Mouse (Mus musculus) brown adipose tissue, adult 24 weeks (tissue): Measurements from ENCODE around the gene Mrvi1. TPM values are rescaled to one million over a fixed set of nuclear protein-coding genes. Genes with fewer than 3 reads are reported as not detected.

Source experiments
- H3K27ac ChIP-seq: fragments of 200-500 bp; replicated peaks from 2 replicates; pipeline ENCODE4 v1.5.1; 2012; ENCODE audit warnings: low read depth, mild to moderate bottlenecking, low read length
- H3K4me1 ChIP-seq: fragments of 200-500 bp; 2 replicates; pipeline ENCODE4 v1.6.1; 2012; ENCODE audit warnings: low read length, mixed read lengths; ENCODE audit not compliant: control insufficient read depth, insufficient read depth, insufficient read length
- H3K4me3 ChIP-seq: fragments of 200-500 bp; 2 replicates; pipeline ENCODE4 v1.5.1; 2012; ENCODE audit warnings: low read depth, mild to moderate bottlenecking, low read length, moderate library complexity; ENCODE audit not compliant: insufficient read depth
- polyA plus RNA-seq: library from polyadenylated mRNA; stranded (reverse); fragments of >200 nt; gene quantifications from 2 replicates; pipeline ENCODE4 v1.2.4, GENCODE M21; 2012; ENCODE audit not compliant: missing spikeins, insufficient read depth, insufficient read length

Mrvi1 gene
- polyA plus RNA-seq, 1 experiment, result 1.5 TPM

DNA sequence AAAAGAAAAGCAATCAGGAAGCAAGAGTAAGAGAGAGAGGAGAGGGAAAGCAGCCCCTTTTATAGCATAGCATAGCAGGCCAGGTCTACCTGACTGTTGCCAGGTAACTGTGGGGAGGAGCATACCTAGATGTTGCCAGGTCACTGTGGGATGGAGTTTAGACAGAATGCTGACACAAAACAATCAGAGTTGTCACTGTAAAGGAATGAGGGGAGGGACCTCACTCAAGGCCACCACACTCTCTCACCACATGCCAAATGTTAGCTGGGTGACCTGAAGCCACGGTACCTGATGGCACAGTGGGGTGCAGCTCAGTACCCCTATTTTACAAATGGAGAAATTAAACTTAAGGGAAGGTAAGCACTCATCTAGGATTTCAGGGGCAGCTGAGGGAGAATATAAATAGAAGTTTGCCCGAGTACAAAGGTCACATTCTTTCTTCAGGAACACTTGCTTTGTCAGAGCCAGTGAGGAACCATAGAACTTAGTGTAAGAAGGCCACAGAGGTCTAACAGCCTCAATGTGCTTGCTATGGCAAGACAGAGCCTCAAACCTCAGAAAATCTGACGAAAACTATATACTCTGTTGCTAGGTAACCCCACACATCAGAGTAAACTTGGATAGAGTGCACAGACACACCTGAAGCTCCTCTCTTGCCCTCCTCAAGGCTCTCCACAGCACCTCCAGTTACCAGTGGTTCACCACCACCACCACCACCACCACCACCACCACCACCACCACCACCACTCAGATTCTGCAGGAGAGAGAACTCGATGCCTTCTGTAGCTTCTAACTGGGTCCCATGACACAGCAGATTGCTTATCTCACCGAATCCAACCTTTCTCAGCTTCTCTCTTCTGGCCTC, 8.3 kb upstream of the Mrvi1 start:
- no peak overlapping the region for H3K4me3 ChIP-seq
- H3K27ac ChIP-seq, result no peak overlapping the region

DNA sequence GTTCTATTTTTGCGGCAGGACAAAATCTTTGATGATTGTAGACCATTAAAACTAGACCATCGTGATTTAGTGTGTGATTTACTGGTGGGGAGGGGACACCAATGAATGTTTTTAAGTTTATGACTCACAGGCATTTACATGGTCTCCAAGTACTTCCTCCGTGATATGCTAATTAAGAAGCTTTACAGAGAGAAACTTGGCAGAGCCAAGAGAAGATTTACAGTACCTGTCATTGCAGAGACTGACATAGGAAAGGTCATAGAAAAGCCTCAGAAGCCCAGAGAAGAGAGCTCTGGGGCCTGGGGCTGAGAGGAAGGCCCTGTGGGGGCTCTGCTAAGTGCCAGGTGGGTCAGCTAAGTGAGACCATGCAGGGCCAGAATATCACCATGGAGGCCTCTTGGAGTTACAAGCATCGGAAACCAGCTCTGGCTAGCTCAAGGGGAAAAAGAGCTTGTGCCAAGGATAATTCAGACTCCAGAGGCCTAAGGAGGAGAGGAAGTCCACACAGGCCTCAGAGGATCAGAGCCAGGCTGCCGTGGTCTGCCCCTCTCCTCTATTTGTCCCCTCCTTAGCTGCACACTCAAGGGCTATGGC, 7.1 kb upstream of the Mrvi1 start:
- Histone ChIP-seq H3K4me3 (no peak overlapping the region), H3K4me1 (0 out of 2 replicates have a peak, but pooled peaks cover 3% of the 10 kb centered on the region), H3K27ac (no peak overlapping the region)

More for the DNA sequence above, 8.3 kb upstream of the Mrvi1 start:
- 0 out of 2 replicates have a peak, but pooled peaks cover 3% of the 10 kb centered on the region for H3K4me1 ChIP-seq

DNA sequence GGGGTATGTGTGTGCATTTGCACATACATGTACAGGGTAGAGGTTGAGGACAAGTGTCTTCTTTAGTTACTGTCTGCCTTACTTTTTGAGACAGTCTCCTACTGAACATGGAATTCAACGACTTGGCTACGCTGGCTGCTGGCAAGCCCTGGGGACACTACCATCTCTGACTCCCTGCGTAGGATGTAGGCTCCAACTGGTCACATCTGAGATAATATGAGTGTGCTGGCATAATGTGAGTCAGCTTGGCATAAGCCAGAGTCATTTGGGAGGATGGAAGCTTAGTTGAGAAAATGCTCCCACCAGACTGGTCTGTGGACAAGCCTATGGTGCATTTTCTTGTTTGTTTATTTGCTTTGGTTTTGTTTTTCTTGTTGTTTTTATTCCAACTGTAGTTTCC, 5.8 kb upstream of the Mrvi1 start:
- no peak overlapping the region for H3K4me3 ChIP-seq
- no peak overlapping the region for H3K27ac ChIP-seq

DNA sequence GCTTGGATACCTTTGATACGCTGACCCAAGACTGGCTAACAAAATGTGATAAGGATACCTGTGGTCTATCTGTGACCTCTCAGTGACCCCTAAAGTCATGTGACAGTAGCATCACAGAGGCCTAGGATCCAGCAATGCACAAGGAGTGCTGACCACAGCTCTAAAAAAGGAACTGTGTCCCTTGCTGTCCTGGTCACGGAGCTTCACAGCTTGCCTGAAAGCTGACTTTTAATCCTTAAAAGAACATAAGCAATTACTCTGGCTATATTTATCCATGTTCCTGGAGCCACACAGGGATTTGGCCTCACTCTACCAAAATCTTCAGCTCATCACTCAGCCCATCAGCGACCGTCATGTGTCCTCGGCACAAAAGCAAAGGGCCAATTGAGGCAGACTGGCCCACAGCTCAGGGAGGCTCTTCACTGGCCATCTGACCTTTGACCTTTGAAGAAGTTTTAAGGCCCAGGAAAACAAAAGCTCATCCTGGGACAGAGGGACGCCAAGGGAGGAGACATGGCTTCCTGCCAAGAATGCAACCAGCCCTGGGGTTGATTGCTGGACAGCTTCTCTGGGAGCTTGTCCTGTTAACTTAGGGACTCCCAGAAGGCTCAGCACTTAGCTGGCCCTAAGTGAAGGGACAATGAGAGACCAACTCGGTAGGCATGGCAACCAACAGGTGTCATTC, 3.5 kb upstream of the Mrvi1 start:
- no peak overlapping the region for H3K27ac ChIP-seq
- H3K4me1 ChIP-seq, result 0 out of 2 replicates have a peak, but pooled peaks cover 3% of the 10 kb centered on the region
- no peak overlapping the region for H3K4me3 ChIP-seq

More for the DNA sequence above, 5.8 kb upstream of the Mrvi1 start:
- H3K4me1 ChIP-seq, result 0 out of 2 replicates have a peak, but pooled peaks cover 3% of the 10 kb centered on the region

DNA sequence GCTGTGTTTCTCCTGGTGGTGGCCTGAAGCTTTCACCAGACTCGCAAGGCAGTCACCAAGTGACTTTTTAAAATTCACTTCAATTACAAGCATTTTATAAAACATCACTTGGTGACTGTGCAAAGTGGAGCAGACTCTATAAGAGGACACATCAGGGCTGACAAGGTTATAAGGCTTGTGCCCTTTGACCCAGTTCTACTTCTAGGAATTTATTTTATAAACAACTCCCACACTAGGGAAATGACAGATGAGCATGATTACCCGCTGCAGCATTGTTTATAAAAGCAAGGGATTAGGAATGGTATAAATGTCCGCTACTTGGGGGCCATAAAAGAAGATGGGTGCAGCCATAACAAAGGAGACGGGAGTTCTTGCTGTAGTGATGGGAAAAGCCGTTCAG, 1.4 kb upstream of the Mrvi1 start:
- H3K4me3 ChIP-seq, result no peak overlapping the region
- no peak overlapping the region for H3K27ac ChIP-seq

DNA sequence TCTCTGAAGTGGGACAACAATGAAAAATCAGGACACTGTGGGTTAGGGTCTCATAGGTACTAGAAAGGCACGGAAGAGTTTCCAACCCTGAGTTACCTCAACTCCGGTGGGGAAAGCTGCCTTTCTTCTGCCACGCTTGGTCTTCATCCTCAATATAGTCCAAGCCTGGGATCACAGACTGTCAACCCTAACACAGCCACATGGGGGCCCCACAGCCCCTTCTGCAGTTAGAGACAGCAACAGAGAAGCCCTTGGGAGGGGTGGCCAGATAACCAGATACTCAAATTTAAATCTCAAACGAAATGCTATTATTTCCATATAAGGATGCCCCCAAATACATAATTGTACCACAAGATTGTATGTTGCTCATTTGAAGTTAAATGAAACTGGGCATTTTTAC, 503 bp upstream of the Mrvi1 start:
- Histone ChIP-seq H3K27ac (peak overlapping the region; percentile 35), H3K4me1 (0 out of 2 replicates have a peak, but pooled peaks cover 3% of the 10 kb centered on the region), H3K4me3 (peak overlapping the region; percentile 23; the same call in 1 of the 2 replicates)

More for the DNA sequence above, 1.4 kb upstream of the Mrvi1 start:
- H3K4me1 ChIP-seq, result 0 out of 2 replicates have a peak, but pooled peaks cover 3% of the 10 kb centered on the region

DNA sequence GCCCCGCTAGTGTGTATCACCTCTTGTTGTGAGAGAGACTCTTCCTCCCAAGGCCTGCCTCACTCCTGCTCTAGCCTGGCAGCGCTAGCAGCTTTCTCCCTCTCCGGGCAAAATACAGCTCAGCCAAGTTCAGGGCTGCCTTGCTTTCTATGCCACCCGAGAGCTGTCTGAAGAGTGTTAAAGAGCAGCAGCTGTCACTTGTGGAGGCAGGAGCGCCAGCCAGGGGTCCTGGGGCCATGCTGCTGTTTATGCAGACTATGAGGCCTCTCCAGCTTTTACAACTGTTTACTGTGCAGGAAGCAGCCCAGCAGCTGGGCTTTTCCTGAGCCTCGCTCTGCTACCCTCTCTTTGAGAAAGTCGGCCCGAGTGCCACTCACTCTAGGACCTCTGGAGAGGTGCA, 1.2 kb downstream of the Mrvi1 start:
- Histone ChIP-seq H3K27ac (no peak overlapping the region), H3K4me3 (peak overlapping the region; percentile 41), H3K4me1 (0 out of 2 replicates have a peak, but pooled peaks cover 3% of the 10 kb centered on the region)

DNA sequence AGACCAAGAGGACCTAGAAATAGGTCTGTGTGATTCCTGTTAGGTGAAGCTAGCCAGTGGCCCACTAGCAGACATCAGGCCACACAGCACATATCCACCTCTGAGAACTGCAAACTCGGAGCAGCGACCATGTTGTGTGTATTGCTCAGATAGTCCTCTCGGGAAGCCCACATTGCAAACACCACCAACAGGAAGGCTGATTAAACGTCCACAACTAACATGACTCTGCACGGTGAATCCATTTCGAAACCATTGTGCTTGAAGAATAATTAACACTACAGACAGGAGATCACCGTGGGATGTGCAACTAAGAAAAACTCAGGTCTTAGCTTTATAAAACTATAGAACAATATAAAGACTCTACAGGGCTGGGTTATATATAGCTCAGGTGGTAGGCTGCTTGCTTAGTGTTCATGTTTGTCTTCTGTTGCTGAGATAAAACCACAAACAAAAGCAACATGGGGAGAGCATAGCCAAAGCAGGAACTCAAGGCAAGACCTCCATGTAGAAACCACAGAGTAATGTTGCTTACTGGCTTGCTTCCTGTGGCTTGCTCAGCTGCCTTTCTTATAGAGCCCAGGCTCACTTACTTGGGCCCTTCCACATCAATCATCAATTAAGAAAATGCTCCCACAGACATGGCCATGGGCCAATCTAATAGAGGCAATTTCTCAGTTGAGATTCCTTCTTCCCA, 4.4 kb downstream of the Mrvi1 start:
- Histone ChIP-seq H3K4me3 (no peak overlapping the region), H3K4me1 (no peaks in the 10 kb centered on the region), H3K27ac (no peak overlapping the region)

DNA sequence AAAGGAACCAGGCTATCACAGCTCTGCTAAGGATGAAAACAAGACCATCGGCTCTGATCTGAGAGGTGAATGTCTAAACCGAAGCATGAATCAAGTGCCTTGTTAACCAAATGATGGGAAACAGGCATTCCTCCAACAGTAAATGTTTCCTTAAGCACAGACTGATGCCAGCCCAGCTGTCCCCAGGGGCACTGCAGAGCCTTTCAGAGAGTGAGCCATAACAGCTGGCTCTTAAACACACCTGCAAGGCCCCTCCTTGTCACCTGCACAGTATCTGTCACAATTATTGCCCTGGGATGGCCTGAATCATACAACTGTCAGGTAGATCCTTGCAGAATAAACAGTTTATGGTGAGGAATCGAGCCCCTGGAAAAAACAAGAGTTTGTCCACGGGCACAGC, 8.8 kb downstream of the Mrvi1 start:
- H3K4me1 ChIP-seq, result peaks cover 6% of the 10 kb centered on the region; the same call in 1 of the 2 replicates
- no peak overlapping the region for H3K27ac ChIP-seq

DNA sequence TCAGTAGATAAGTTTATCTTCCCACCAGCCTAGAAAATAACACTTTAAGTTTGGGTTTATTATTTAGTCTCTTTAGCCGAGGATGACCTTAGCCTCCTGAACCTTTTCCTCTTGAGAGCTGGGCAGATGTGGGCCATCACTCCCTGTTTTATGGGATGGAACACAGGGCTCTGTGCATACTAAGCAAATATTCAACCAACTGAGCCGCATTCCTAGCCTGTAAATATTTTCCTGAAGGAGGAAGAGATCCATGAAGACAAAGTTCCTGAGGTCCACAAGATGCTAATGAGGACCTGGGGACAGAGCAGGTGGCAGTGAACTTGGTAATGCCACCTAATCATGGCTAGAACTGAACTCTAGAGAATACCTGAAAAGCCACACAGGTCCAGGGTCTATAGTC, 9.5 kb downstream of the Mrvi1 start:
- H3K27ac ChIP-seq, result no peak overlapping the region
- H3K4me1 ChIP-seq, result peaks cover 6% of the 10 kb centered on the region; the same call in 1 of the 2 replicates

More for the DNA sequence above, 8.8 kb downstream of the Mrvi1 start:
- no peak overlapping the region for H3K4me3 ChIP-seq

DNA sequence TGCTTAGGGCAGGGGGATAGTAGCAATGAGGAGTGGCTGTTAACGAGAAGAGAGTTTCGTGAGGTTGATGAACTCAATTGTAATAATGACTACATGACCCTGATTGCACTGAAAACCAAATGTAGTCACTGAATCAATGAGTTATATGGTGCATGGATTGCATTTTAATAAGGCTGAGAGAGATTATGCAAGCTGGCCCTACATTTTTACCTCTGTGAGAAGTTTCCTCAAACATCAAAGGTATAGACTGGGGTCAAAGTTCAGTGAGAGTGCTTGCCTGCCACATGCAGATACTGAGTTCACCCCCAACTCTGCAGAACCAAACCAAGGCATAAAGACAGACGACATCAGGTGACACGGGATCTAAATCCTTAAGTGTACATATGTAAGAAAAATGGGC, 14.9 kb downstream of the Mrvi1 start:
- peaks cover 6% of the 10 kb centered on the region; the same call in 1 of the 2 replicates for H3K4me1 ChIP-seq
- H3K4me3 ChIP-seq, result no peak overlapping the region
- no peak overlapping the region for H3K27ac ChIP-seq

More for the DNA sequence above, 9.5 kb downstream of the Mrvi1 start:
- no peak overlapping the region for H3K4me3 ChIP-seq

DNA sequence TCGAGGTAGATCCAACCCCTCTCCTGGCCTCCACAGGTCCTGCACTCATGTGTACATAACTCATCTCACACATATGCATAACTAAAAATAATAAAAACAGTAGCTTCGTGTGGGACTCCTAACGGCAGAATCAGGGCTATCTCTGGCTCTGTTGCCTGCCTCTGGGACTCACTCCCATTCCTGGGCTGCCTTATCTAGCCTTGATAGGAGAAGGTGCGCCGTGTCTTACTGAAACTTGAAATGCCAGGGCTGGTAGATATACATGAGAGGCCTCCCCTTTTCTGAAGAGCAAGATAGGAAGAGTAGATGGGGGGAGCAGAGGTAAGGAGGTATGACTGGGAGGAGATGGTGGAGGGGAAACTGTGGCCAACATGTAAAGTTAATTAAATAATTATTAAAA, 15.4 kb downstream of the Mrvi1 start:
- H3K4me1 ChIP-seq, result peaks cover 6% of the 10 kb centered on the region; the same call in 1 of the 2 replicates
- no peak overlapping the region for H3K27ac ChIP-seq
- no peak overlapping the region for H3K4me3 ChIP-seq

DNA sequence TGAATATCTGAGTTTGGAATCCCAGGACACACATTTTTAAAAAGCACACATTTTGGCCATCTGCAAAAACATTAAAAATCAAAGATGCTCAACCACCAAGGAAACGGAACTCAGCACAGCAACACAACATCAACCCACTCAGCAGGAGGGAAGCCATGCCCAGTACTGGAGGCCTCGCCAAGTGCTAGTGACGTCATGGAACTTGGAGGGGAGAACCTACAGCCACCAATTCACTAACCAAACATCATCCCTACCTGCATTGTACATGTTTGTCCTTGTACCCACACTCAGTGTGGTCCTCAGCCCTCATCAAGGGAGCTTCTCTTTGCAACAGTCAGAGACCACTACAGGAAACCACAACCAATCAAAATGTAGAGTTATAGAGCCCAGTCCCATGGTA, 16.9 kb downstream of the Mrvi1 start:
- H3K4me3 ChIP-seq, result no peak overlapping the region
- peaks cover 6% of the 10 kb centered on the region; the same call in 1 of the 2 replicates for H3K4me1 ChIP-seq
- H3K27ac ChIP-seq, result no peak overlapping the region

DNA sequence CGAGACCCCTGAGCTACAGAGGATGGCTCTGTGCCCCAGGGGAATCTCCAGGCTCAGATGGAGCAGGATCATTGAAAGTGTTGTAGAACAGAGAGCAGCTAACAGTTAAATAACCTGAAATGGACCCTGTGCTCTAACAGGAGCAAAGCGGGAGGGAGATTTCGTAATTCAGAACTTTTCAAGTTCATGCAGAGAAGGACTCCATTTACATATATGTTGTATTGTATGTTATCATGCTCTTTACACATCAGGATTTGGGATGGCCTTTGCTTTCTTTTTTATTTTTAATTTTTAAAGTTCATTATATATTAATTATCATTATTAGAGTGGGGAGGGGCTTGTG, 18.6 kb downstream of the Mrvi1 start:
- Histone ChIP-seq H3K4me1 (no peaks in the 10 kb centered on the region), H3K4me3 (no peak overlapping the region)

More for the DNA sequence above, 18.6 kb downstream of the Mrvi1 start:
- no peak overlapping the region for H3K27ac ChIP-seq
